Mouse (Mus musculus): ENCODE results near the gene Gjd3.
A peak's percentile ranks its signal among the peaks of the same experiment; 100 is the strongest.
"Not testable (repeated sequence)": the region's sequence is repeated elsewhere in the genome, so short reads cannot be mapped to it uniquely, and the experiment has no call there.

Gene Gjd3

DNA sequence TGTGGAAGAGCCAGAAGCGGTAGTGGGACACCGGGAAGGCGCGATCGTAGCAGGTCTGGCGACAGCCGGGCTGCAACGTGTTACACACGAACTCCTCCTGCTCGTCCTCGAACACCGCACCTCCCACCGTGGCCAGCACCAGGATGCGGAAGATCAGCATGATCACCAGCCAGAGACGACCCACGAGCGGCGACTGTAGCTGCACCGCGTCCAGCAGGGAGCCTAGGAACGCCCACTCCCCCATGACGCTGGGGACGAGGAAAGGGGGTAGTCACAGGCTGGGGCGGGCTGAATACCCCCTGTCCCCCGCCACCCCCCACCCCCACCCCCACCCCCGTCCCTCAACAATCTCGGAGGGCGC lies at the start of gene Gjd3:
Gene Gjd3 (minus strand): TSS at position 244 of the 361 bp plus-strand sequence.
- DNase-seq (ENCODE audit: low spot score): no peak

DNA sequence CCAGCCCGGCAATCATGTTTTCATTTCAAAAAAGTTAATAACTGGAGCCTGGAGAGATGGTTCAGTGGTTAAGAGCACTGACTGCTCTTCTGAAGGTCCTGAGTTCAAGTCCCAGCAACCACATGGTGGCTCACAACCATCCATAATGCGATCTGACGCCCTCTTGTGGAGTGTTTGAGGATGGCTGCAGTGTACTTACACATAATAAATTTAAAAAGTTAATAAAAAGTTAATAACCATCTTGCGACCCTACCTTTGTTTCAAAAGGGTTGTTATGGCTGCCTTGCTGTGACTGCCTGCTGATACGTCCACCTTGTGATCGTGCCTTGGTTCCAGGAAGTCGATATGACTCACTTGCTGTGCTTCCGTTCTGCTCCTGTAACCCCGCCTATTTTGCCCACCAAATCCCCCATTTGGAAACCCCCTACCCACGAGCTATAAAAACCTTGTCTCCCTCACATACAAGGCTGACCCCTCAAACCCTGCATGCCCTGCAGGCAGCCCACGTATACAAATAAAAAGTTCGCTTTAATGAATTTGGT lies 44.2 kb upstream of the Gjd3 start:
- DNase-seq (ENCODE audit: low spot score): no peak

DNA sequence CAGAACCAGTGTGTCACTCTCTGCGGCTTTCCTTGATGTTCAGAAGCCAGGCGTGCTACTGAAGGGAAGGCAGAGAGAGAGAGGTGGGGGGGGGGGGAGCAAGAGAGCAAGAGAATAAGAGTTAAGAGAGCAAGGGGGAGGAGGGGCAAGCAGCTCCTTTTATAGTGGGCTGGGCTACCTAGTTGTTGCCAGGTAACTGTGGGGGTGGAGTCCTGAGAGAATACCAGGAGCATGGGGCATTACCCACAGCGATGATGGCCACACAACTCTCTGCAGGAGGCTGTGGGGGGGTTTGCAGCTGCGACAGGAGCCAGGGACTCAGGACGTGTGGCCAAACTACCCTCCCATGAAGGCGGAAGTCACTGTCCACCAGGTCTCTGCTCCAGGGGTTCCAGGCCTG lies 43.1 kb upstream of the Gjd3 start:
- DNase-seq (ENCODE audit: low spot score): no peak

DNA sequence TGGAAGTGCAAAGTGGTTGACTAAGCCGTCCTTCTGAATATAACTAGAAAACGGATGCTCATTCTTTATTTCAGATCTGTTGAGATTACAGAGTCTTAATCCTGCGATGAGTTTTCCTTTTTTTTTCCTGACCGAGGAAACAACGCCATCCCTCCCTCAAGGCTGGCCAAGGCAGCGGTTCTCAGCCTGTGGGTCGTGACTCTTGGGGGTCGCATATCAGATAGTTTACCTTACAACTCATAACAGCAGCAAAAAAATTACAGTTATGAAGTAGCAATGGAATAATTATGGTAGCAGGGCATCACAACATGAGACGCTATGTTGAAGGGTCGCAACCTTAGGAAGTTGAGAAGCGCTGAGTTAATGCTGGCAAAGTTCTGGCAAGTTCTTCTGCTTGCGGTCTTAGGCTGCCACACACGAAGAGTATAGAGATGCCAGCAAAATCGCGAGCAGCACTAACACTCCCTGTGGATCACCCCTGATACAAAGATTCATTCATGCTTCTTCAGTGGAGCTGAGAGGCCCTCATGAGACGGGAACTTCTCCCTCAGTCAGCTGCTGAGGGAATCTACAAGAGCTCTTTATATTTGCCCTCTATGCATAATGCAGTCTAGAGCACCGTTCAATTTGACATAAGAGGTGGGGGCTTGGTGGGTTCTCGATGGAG lies 41.8 kb upstream of the Gjd3 start:
- no peak for DNase-seq (ENCODE audit: low spot score)

DNA sequence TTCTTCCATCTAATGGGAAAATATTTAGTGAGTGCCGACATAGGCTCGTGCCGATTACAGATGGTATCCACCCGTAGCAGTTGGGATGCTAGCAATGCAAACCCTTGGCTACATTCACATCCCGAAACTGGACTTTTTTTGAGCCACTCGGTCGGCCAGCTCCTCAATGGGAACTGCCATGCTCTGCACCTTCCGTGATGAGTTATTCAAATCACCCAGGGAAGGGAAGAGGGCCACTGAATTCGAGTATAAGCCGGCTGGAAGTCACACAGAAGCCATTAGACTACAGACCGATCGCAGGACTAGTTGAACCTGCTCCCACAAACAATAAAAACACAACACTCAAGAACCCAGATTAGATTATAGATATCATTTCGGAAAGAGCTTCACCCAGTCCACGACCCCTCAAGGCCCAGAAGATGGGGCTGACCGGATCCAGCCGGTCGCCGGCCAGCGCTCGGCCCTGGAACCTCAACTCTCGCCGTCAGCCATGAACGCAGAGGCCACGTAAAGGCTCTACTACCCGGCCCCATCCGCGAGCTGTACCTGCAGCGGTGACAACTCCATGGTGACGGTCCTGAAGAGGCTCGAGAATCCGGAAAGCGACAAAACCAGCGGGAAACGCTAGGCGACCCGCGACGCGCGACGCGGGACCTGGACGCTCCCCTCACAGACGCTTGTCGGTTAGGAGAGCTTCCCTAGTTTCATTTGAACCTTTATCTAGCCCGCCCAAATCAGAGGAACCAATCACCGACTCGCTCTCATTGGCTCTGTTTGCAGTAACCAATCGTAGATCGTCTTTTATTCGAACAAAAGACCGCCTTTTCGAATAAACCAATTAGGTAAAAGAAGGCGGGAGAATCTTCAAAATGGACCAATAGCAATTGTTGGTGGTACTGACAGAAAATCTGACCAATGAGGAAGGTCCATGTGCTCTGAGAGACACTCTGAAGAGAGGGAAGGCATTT lies 41.0 kb upstream of the Gjd3 start, which contains the start of gene Top2a:
Gene Top2a (minus strand): TSS at position 690 of the 968 bp plus-strand sequence.
- peak; percentile 85 for DNase-seq (ENCODE audit: low spot score)

DNA sequence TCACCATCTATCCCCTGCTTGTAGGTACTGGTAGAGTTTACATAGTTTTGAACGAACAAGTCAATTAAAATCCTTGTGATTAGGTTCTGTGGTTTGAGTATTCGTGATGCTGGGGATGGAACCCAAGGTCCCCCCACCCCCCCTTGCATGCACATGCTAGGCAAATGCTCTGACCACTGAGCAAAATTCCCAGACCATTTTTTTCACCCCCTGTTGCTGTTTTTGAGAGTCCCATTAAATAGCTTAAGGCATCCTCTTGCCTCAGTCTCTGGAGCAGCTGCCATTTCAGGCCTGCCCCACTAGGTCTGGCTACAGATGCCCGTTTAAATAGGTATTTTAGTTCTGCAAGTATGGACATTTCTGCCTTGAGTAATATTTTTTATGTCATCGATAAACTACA lies 40.3 kb upstream of the Gjd3 start:
- DNase-seq (ENCODE audit: low spot score): no peak

DNA sequence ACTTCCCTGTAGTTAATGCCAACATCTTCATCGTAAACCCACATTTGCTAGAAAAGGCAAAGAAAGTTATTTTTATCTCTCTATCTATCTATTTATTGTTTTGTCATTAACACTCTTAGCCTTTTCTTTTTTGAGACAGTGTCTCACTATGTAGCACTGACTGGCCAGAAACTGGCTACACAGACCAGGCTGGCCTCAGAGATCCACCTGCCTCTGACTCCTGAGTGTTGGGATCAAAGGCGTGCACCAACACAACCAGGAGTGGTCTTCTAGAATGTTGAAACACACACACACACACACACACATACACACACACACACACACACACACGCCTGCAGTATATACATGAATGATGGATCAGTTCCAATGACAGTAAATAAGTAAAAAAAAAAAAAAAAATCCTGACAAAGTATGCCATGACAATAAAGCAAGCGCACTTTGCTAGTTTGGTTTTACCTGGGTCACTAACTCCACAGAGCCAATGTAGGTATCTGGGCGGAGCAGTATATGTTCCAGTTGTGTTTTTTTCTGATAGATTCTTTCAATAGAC lies 39.6 kb upstream of the Gjd3 start:
- no peak for DNase-seq (ENCODE audit: low spot score)

DNA sequence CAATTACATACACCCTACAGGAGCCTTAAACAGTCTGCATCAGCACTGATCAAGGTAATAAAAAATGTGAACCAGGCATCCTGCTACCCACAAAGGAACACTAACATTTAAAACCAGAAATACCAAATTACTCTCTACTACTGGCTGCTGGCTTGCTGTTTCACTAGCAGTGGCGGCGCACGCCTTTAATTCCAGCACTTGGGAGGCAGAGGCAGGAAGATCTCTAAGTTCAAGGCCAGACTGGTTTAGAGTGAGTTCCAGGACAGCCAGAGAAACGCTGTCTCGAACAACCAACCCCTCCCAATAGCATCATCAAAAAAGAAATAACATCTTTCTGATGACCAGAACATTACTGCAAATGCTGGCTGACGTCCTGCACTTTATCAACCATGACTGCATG lies 37.0 kb upstream of the Gjd3 start:
- no peak for DNase-seq (ENCODE audit: low spot score)

DNA sequence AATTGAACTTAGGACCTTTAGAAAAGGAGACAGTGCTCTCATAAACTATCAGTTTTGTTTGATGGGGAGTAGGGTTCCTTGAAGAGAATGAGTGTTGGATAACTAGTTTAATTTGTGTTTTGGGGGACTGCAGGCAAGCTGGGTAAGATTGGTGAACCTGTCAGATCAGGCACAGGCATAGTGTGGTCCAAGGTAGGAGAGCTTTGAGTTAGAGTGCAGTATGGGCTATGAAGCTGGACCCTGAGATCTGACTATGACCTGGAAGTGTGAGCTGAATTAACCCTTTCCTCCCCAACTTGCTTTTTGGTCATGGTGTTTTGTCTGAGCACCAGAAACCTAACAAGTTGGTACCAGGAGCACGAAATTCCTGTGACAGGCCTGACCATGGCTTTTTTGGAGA lies 31.0 kb upstream of the Gjd3 start:
- DNase-seq (ENCODE audit: low spot score): no peak

DNA sequence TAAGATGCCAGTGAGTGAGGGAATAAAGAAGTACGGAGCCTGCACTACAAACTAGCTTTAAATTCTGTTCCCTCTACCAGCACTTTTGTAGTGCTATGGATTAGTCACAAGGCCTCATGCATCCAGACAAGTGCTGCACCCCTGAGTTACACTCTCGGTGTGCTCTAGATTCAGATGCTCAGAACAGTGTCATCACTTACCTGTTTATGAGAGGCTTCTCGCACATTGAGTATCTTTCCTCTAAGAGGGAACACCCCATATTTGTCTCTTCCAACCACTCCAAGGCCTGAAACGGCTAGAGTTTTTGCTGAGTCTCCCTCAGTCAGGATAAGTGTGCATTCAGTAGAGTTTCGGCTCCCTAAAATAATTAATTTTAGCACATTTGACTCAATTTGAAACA lies 27.9 kb upstream of the Gjd3 start:
- DNase-seq (ENCODE audit: low spot score): no peak

DNA sequence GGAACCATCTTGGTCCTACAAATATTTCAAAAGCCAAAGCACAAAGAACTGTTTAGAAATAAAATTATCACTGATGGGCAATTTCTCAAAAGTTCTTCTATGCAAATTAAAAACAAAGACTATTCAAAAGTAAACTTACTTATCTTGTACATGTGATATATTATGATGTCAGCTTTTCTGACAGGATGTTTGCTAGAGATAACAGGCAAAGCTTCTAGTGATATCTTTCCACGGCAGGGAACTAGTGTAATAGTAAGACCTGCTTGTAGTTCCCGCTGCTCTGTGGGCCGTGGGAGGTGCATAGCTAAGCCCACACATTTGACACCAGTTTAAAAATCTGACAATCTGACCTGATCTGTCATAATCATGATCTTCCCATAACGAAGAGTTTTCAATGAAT lies 27.3 kb upstream of the Gjd3 start:
- no peak for DNase-seq (ENCODE audit: low spot score)

DNA sequence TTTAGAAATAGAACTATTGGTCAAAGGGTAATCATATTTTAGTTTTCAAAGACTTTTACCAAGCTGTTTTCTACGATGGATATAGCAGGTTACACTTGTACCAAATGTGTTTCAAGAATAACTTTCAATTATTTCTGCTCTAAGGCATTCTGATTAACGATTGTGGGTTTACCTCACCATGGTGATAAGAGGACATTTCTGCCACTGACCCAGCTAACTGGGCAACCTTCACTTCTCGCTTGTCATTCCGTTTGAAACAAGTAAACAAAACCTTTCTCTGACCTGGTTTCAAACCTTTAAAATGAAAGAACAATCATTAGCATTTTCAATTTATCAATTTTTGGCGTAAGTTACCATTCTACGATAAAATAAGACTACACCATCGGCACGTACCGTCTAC lies 24.0 kb upstream of the Gjd3 start:
- DNase-seq (ENCODE audit: low spot score): no peak

DNA sequence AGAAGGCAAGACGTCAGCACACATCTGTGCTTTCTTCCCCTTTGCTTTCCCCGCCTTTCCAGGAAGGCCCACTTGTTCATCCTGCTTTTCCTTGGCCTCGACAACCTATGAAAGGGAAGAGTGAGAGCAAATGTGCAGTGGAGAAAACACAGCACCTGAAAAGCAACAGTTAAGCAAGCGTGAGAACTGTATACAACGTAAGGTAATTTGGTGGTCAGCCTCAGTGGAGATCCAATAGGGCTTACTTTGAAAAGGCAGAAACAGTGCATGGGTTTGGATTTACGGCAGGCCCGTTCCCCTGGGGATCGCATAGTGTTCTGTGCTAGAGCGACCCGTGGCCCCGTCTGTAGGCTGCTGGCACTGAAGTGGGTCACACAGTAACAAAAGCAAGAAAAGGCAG lies 16.4 kb upstream of the Gjd3 start:
- no peak for DNase-seq (ENCODE audit: low spot score)

DNA sequence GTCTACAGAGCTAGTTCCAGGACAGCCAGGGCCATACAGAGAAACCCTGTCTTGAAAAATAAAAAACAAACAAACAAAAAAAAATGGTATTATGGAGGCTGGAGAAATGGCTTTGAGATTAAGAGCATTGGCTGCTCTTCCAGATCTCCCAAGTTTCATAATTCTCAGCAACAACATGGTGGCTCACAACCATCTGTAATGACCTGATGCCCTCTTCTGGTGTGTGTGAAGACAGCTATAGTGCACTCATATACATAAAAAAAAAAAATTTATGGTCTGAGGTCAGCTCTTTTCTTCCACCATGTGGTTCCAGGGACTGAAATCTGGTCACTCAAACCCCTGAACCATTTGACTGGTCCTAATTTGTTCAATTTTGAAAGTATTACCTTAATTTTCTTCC lies 16.0 kb upstream of the Gjd3 start:
- no peak for DNase-seq (ENCODE audit: low spot score)

DNA sequence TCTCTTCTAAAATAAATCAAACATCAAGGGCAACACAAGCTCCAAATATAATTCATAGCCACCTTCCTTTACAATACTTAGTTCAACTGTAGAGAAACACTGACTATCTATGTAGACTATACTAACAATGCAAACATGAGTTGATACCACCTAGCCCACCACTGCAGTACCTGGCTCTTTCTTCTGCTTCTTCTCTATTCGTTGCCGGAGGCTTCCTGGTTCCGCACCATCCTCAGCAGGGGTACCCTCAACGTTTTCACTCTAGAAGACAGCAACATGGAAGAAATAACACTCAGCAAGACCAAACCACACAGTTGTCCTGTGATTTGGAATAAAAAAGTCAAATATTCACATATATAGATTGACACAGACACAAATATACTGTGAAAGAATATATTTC lies 14.8 kb upstream of the Gjd3 start:
- no peak for DNase-seq (ENCODE audit: low spot score)

DNA sequence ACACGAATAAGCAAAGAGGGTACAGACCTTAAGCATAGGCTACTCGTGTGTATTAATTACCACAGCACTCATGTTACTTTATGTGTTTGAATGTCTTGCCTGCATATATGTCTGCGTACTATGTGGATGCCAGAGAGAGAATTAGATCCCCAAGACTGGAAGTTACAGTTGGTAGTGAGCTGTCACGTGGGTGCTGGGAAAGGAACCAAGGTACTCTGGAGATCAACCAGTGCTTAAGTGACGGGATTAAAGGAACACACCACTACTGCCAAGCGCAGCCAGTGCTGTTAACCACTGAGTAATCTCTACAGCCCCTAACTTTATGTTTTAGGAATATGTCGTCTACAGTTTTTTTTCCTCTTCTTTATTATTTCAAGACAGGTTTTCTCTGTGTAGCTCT lies 13.2 kb upstream of the Gjd3 start:
- no peak for DNase-seq (ENCODE audit: low spot score)

DNA sequence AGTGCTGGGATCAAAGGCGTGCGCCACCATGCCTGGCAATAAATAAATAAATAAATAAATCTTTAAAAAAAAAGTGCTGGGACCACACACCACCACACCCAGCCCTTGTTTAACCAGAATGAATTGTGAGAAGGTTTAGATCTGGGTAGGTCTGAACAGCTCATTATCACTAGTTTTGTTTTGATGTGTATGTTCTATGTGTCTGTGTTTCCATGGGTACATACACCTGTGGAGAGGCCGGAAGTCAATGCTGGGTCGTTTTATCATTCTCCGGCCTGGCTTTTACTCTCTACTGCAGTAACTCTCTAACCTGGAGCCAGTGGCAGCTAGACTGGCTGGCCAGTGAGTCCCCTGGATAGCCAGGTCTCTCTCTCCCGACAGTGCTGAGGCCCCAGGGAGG lies 8.1 kb upstream of the Gjd3 start:
- DNase-seq (ENCODE audit: low spot score): no peak

DNA sequence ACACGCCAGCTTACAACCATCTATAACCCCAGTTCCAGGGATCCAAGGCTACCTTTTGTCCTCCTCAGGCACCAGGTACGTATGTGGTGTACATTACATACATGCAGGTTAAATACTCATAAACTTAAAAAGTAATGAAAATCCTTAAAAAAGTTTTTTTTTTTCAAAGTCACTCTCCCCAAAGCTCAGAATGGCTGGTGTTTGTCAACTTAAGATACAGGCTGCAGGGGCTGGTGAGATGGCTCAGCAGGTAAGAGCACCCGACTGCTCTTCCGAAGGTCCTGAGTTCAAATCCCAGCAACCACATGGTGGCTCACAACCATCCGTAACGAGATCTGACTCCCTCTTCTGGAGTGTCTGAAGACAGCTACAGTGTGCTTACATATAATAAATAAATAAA lies 5.4 kb upstream of the Gjd3 start:
- DNase-seq (ENCODE audit: low spot score): not testable (repeated sequence)

DNA sequence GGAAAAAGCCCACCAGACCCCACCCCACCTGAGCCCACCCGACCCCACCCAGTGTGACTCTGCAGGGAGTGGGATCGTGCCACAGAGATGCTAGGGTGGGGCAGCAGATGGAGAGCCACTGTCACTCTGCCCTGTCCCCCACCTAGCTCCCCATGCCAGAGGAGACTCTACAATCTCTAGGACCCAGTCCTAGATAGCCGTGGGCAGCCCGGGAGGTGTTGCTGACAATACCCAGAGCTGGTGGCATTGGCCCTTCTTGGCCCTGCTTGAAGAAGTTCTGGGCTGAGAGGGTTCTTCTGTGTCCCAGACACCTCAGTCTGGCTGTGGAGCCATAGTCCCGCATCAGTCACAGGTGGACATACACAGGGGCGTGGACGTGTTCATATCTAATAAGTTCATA lies 2.7 kb upstream of the Gjd3 start:
- no peak for DNase-seq (ENCODE audit: low spot score)

DNA sequence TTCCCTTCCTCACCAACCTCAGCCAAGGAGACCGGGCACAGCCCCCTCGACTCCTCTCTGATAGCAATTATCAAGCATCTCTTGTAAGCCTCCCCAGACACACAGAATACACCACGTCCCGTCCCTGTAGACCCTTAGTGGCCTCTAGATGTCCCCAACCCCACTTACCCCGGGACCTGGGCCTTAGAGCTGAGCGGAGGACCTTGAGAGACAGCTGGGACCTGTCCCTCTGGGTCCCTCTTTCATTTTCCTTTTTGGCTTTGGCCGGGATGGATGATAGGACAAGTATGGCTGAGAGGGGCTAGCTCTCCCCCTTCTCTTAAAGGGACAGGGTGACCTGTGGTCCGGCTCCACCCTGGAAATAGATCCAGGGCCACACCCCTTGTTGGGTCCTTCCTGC lies 735 bp upstream of the Gjd3 start:
- DNase-seq (ENCODE audit: low spot score): no peak

DNA sequence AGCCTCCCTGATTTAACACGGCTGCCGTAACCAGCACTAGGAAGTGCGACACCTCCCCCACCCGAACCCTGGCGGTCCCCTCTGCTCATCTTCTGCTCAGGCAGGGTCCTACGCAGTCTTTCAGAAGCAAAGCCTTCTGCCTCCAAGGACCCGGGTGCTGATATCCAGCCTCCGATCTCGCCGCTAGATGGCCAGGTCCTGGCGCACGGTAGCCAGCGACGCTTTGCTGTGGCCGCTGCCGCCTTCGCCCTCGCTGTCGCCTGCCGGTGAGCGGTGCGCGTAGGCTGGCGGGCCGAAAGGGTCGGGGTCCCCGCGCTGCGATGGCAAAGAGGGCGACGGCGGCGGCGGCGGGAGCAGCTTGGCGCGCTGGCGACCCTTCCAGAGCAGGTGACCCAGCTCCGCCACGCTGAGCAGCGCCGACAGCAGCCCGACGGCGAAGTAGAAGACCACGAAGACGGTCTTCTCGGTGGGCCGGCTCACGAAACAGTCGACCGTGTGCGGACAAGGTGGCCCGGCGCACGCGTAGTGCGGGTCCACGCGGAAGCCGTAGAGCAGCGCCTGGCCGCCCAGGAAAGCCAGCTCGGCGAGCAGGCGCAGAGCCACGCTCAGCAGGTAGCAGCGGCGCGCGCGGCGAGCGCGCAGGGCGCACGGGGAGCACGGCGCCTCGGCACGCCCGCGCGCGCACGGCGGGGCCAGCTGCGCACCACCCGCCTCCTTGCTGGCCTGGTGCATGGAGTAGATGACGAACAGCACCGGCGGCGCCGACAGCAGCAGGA lies 631 bp downstream of the Gjd3 start:
- DNase-seq (ENCODE audit: low spot score): peak; percentile 52

All from urinary bladder, postnatal 25 days (tissue).